Mouse (Mus musculus) heart, embryonic 11.5 days (tissue): ENCODE results near the gene Ctss. TPM values are rescaled to one million over a fixed set of nuclear protein-coding genes. Genes with fewer than 3 reads are reported as not detected.

ENCODE experiments used
- ATAC-seq: fragments of 200-750 bp; cut with Nextera tagmentation; replicated peaks from 2 replicates; pipeline ENCODE4 v1.8.0; 2017; ENCODE audit warnings: moderate library complexity; ENCODE audit not compliant: insufficient number of reproducible peaks, low FRiP score, low TSS enrichment
- H3K27ac ChIP-seq: fragments of 300-500 bp; sonication (generic); 2 replicates; pipeline ENCODE4 v1.5.1; 2014; ENCODE audit warnings: mild to moderate bottlenecking, low read depth, low read length
- H3K27me3 ChIP-seq: fragments of 300-500 bp; sonication (generic); 2 replicates; pipeline ENCODE4 v1.6.1; 2014; ENCODE audit warnings: mild to moderate bottlenecking, low read length, mixed read lengths; ENCODE audit not compliant: control insufficient read depth, insufficient read depth
- H3K36me3 ChIP-seq: fragments of 300-500 bp; sonication (generic); 2 replicates; pipeline ENCODE4 v1.6.1; 2014; ENCODE audit warnings: mild to moderate bottlenecking, low read length, moderate library complexity, mixed read lengths; ENCODE audit not compliant: control insufficient read depth, insufficient read depth
- H3K4me1 ChIP-seq: fragments of 300-500 bp; sonication (generic); 2 replicates; pipeline ENCODE4 v1.6.1; 2014; ENCODE audit warnings: low read length; ENCODE audit not compliant: control insufficient read depth, insufficient read depth
- H3K4me2 ChIP-seq: fragments of 300-500 bp; sonication (generic); 2 replicates; pipeline ENCODE4 v1.6.1; 2014; ENCODE audit warnings: mild to moderate bottlenecking, moderate library complexity
- H3K4me3 ChIP-seq: fragments of 300-500 bp; sonication (generic); 2 replicates; pipeline ENCODE4 v1.5.1; 2014; ENCODE audit warnings: low read depth, low read length
- H3K9ac ChIP-seq: fragments of 300-500 bp; sonication (generic); 2 replicates; pipeline ENCODE4 v1.6.1; 2014; ENCODE audit warnings: mild to moderate bottlenecking, low read depth, low read length, moderate library complexity
- H3K9me3 ChIP-seq: fragments of 300-500 bp; sonication (generic); replicated peaks from 2 replicates; pipeline ENCODE4 v1.6.1; 2016; ENCODE audit warnings: low read length; ENCODE audit not compliant: control insufficient read depth
- WGBS: fragments of 180-500 bp; shearing (Covaris S2); extraction: QIAGEN DNeasy Blood & Tissue Kit; methylation state at CpG from one replicate; pipeline ENCODE4 v1.1.7; 2014; ENCODE audit not compliant: insufficient replicate concordance; 5-methylcytosine and 5-hydroxymethylcytosine counted together
- polyA plus RNA-seq: library from polyadenylated mRNA; unstranded; fragments of >200 nt; fragmentation: Nextera tagmentation; extraction: Ambion mirVana; gene quantifications from 2 replicates; pipeline ENCODE4 v1.2.1, GENCODE M21; 2014

Gene Ctss
- polyA plus RNA-seq, 1 experiment from 2014 or later: 6.2 TPM

DNA sequence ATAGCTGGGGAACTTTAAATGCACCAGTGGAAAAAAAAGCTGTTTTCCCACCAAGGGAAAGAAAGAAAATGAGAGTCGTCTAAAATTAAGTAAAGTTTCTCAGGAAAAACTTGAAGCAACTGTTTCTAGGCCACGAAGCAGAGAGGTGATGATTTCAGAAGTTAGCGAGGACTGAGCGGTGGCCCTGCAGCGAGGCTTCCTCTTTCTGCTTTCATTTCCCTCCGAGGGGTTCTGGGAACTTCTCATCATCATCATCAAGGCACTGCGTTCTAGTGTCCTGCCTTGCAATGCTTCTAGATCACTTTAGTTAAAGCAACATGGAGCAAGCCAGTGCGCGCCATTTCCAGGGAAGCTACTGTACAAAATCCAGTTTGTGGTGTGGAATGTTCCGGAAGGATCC lies 5.4 kb upstream of the Ctss start:
- no peak for ATAC-seq
- Histone ChIP-seq H3K4me1 (no peaks in the 10 kb centered on the region), H3K36me3 (no peaks in the 10 kb centered on the region), H3K4me3 (no peak overlapping the region), H3K27ac (no peak overlapping the region), H3K4me2 (no peak overlapping the region), H3K27me3 (no peaks in the 10 kb centered on the region), H3K9me3 (no peaks in the 10 kb centered on the region), H3K9ac (no peak overlapping the region)
- WGBS: 81% methylated on average over 10 of the region's 10 CpGs

DNA sequence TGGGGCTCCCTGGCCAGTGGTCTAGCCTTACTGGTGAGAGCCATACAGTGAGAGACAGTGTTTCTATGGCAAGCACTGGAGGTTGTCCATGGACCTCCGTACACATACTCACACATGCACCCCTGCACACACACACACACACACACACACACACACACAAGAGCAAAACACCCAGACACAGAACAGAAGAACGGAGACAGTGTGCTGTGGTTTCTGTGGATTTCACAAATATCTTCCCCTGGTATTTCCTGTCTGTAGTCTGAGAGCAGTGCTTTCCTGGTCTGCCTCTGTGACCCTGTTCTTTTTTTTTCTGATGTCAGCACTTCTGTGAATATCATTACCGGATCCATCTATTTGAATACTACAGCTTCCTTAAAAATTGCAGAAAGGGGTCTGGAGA lies 2.9 kb upstream of the Ctss start:
- WGBS: 63% methylated on average over 3 of the region's 3 CpGs
- no peak for ATAC-seq
- H3K27ac ChIP-seq: no peak overlapping the region

DNA sequence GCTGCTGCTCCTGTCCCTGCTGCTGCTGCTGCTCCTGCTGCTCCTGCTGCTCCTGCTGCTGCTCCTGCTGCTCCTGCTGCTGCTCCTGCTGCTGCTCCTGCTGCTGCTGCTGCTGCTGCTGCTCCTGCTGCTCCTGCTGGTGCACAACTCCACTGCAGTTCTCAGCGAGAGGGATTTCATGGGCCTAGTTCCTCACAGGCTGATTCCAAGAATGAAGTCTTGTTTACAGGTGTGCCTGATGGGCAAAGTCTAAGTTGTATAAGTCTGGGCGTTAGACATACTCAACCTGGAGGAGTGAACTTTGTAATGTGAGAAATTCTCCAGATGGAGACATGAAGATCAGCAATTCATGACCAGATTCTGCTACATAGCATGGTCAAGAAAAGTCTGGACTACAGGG lies 1.9 kb upstream of the Ctss start:
- no peak overlapping the region for H3K9ac ChIP-seq
- no peak overlapping the region for H3K27ac ChIP-seq
- H3K4me2 ChIP-seq: no peak overlapping the region
- no peaks in the 10 kb centered on the region for H3K4me1 ChIP-seq
- ATAC-seq: no peak
- no peaks in the 10 kb centered on the region for H3K27me3 ChIP-seq
- no peak overlapping the region for H3K4me3 ChIP-seq
- H3K9me3 ChIP-seq: no peaks in the 10 kb centered on the region
- WGBS: 63% methylated on average over 2 of the region's 2 CpGs
- H3K36me3 ChIP-seq: no peaks in the 10 kb centered on the region

More for the DNA sequence above, 2.9 kb upstream of the Ctss start:
- Histone ChIP-seq H3K9me3 (no peaks in the 10 kb centered on the region), H3K36me3 (no peaks in the 10 kb centered on the region), H3K27me3 (no peaks in the 10 kb centered on the region), H3K4me3 (no peak overlapping the region), H3K9ac (no peak overlapping the region), H3K4me1 (no peaks in the 10 kb centered on the region), H3K4me2 (no peak overlapping the region)

DNA sequence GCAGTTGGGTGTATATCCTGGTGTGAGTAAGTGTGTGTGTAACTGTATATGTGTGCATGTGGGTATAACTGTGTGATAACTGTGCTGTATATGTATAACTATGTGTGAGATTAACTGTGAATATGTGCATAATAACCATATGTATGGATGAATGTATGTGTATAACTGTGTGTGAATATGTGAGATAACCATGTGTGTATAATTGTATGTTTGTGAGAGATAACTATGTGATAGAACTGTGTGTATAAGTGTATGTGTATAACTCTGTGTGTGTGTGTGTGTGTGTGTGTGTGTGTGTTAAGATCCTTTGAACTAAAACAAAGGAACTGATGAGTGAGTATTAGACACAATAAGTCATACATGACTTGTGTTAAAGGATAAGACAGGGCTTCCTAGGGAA lies 475 bp upstream of the Ctss start:
- Histone ChIP-seq H3K4me2 (no peak overlapping the region), H3K27ac (no peak overlapping the region)

DNA sequence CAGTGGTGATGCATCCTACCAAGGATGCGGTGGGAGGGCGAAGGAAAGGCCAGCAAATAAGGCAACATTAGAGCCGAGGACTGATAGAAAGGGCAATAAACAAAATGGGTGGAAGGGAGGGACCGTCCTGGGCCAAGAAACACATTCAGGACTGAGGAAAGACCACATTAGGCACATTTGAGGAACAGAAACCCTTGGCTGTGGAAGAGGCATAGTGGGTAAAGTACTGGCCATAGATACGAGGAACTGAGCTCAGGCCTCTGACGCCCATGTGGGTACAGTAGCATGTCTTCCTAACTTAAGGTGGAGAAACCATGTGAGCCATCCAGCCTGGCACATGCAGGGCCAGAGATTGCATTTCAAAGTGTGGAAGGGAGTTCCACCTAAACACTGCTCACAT lies 3.2 kb downstream of the Ctss start:
- Histone ChIP-seq H3K36me3 (no peaks in the 10 kb centered on the region), H3K4me1 (no peaks in the 10 kb centered on the region), H3K27me3 (no peaks in the 10 kb centered on the region), H3K4me3 (no peak overlapping the region), H3K27ac (no peak overlapping the region), H3K9ac (no peak overlapping the region), H3K9me3 (no peaks in the 10 kb centered on the region), H3K4me2 (no peak overlapping the region)
- 85% methylated on average over 6 of the region's 6 CpGs for WGBS
- no peak for ATAC-seq

More for the DNA sequence above, 475 bp upstream of the Ctss start:
- Histone ChIP-seq H3K9me3 (no peaks in the 10 kb centered on the region), H3K27me3 (no peaks in the 10 kb centered on the region), H3K9ac (no peak overlapping the region), H3K4me1 (no peaks in the 10 kb centered on the region), H3K36me3 (no peaks in the 10 kb centered on the region), H3K4me3 (no peak overlapping the region)
- ATAC-seq: no peak

DNA sequence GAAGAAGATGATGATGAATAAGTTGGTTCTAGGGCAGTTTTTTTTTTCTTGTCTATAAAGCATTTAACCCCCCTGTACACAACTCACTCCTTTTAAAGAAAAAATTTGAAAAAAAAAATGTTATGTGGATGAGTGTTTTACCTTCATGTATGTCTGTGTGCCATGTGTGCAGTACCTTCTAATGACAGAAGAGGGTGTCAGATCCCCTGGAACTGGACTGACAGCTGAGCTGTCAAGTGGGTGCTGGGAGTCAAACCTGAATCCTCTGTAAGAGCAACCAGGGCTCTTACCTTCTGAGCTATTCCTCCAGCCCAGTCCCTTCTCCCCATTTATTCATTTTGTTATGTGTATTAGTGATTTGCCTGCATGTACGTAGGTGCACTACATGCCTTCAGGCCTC lies 4.4 kb downstream of the Ctss start:
- Histone ChIP-seq H3K36me3 (no peaks in the 10 kb centered on the region), H3K27me3 (no peaks in the 10 kb centered on the region), H3K4me1 (no peaks in the 10 kb centered on the region), H3K9me3 (no peaks in the 10 kb centered on the region), H3K4me3 (no peak overlapping the region), H3K27ac (no peak overlapping the region), H3K9ac (no peak overlapping the region), H3K4me2 (no peak overlapping the region)
- ATAC-seq: no peak
- WGBS: 97% methylated on average over 1 of the region's 1 CpGs

DNA sequence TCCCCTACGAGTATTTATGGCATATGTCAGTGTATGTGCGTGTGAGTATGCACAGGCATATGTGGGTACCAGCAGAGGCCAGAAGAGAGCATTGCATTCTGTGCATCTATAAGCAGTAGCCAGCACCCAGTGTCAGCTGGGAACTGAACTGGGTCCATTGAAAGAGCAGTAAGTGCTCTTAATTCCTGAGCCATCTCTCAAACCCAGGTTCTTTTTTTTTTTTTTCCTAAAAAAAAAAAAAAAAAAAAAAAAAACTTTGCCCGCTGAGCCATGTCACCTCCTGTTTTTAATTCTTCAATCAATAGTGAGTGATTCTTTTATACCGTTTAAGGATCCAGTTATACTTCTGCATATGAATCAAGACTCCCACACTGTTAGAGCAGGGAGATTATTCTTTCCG lies 6.8 kb downstream of the Ctss start:
- WGBS: 89% methylated on average over 5 of the region's 5 CpGs
- Histone ChIP-seq H3K27ac (no peak overlapping the region), H3K9ac (no peak overlapping the region), H3K27me3 (no peaks in the 10 kb centered on the region), H3K9me3 (no peaks in the 10 kb centered on the region), H3K36me3 (no peaks in the 10 kb centered on the region), H3K4me3 (no peak overlapping the region), H3K4me2 (no peak overlapping the region), H3K4me1 (no peaks in the 10 kb centered on the region)
- ATAC-seq: no peak

DNA sequence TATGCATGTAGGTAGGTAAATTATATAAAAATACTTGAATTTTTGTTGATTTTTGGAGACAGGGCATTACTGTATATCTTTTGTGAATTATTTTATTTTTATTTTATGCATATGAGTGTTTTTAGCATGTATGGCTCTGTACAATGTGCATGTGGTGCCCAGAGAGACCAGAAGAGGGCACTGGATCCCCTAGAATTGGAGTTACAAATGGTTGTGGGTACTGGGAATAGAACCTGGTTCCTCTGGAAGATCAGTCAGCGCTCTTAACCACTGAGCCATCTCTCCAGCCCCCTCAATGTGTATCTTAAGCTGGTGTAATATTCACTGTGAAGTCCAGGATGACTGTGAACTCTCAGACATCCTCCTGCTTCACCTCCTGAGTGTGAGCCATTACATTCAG lies 8.3 kb downstream of the Ctss start:
- WGBS: 88% methylated on average over 1 of the region's 1 CpGs

DNA sequence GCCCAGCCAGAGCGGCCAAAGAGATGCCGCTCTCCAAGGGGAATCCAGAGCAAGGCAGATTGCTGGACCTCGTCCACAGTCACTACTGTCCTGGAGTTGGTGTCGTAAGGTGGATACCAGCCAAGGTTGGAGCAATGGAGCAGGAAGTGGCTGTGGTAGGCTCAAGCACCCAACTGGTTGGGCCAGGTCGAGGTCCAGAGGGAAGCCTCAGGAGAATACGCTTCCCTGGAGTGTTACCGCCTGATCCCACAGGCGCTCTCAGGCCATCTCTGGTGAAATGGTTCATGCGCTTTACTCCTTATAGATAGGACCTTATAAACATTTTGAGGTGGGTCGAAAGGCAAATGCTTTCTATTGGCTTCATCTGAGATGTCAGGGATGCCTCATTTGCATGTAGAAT lies 12.3 kb downstream of the Ctss start:
- ATAC-seq: no peak
- Histone ChIP-seq H3K4me3 (no peak overlapping the region), H3K9me3 (no peaks in the 10 kb centered on the region), H3K27me3 (no peaks in the 10 kb centered on the region), H3K4me2 (no peak overlapping the region), H3K27ac (no peak overlapping the region), H3K4me1 (no peaks in the 10 kb centered on the region), H3K9ac (no peak overlapping the region), H3K36me3 (no peaks in the 10 kb centered on the region)
- WGBS: 80% methylated on average over 10 of the region's 10 CpGs

More for the DNA sequence above, 8.3 kb downstream of the Ctss start:
- no peaks in the 10 kb centered on the region for H3K36me3 ChIP-seq
- H3K9me3 ChIP-seq: no peaks in the 10 kb centered on the region
- H3K4me2 ChIP-seq: no peak overlapping the region
- H3K27me3 ChIP-seq: no peaks in the 10 kb centered on the region
- H3K4me1 ChIP-seq: no peaks in the 10 kb centered on the region
- no peak for ATAC-seq
- H3K9ac ChIP-seq: no peak overlapping the region
- H3K4me3 ChIP-seq: no peak overlapping the region
- no peak overlapping the region for H3K27ac ChIP-seq
